ENCODE assay signal across 9 mouse cellular contexts in the genomic region with DNA sequence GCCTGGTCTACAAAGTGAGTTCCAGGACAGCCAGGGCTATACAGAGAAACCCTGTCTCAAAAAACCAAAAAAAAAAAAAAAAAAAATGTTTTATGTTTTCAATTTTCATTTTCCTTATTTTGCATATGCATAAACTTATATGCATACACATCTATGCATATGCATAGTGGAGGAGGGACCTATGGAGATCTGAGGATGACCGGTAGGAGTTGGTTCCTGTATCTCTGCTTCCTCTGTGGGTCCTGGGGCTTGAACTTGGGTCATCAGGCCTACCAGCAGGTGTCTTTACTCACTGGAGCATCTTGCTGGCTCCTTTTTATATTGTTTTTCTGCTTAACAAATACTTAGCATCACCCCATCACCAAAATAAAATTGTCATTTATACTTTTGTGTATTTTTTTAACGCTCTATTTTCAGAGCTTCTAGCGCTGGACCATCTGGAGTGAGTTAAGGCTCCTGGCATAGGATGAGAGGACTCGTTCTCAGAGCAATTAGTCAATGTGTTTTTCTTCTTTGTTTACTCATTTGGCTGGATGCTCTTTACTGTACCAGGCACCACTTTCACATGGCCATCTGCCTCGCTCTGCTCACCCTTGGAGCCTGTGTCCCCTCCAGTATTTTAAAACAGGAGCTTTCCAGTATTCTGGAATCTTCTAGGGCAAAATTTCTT.
DNase-seq lines count a peak whose midpoint lies in the region; ATAC-seq and TF ChIP-seq lines count a peak whose summit lies in the region.
"Had no signal": no experiment of that assay in that cellular context is flagged by ENCODE, and none has a peak within 500 bp of the region (broad histone marks: within the 10 kb centered on the region; RNA-seq: fewer than 3 reads in every experiment).

No protein-coding gene starts in this region.

- H3K36me3 ChIP-seq in kidney, embryonic 16.5 days (ENCODE audit: insufficient read depth, low read length) = no peaks in the 10 kb centered on the region

- no peaks in the 10 kb centered on the region for H3K27me3 ChIP-seq in kidney, embryonic 16.5 days (ENCODE audit: insufficient read depth, low read length)
- H3K27me3 ChIP-seq: megakaryocyte, embryonic 14.5 days had no signal

- H3K4me1 ChIP-seq in kidney, embryonic 16.5 days (ENCODE audit: insufficient read depth, low read length) = 0 out of 2 replicates have a peak, but pooled peaks cover 3% of the 10 kb centered on the region

- H3K27ac ChIP-seq in kidney, embryonic 16.5 days (ENCODE audit: low read length) = no peak overlapping the region
- peak overlapping the region; percentile 28; the same call in 1 of the 2 replicates for H3K27ac ChIP-seq in left cerebral cortex, adult 2 months

- ATAC-seq in kidney, embryonic 16.5 days (ENCODE audit: low FRiP score, low TSS enrichment) = peak; percentile 65; the same call in 1 of the 2 replicates
- ATAC-seq in megakaryocyte progenitor cell, adult 5-6 weeks (replicated peaks; ENCODE audit: poor library complexity) = no peak

- intact Hi-C loops in left cerebral cortex, adult 2 months (cut with DNase I) = no loop called here
- intact Hi-C loops in heart, postnatal 10 days (cut with DNase I) = no loop called here

- H3K9ac ChIP-seq in kidney, embryonic 16.5 days (replicated peaks; ENCODE audit: low read length) = no peak overlapping the region

- H3K9me3 ChIP-seq in kidney, embryonic 16.5 days (ENCODE audit: low read length) = no peaks in the 10 kb centered on the region
- H3K9me3 ChIP-seq: megakaryocyte, embryonic 14.5 days had no signal

- H3K4me2 ChIP-seq in kidney, embryonic 16.5 days (replicated peaks; ENCODE audit: low read depth, low read length) = no peak overlapping the region

- WGBS in kidney, embryonic 16.5 days = 52% methylated on average over 5 of the region's 5 CpGs

- no peak; the same call in 1 of the 2 replicates for TF ChIP-seq CTCF in left cerebral cortex, adult 2 months (IDR thresholded peaks at IDR 0.05)

- H3K4me3 ChIP-seq in kidney, embryonic 16.5 days (ENCODE audit: low read length) = no peak overlapping the region
- H3K4me3 ChIP-seq in left cerebral cortex, adult 2 months = no peak overlapping the region
- H3K4me3 ChIP-seq: megakaryocyte, embryonic 14.5 days had no signal

- DNase-seq in kidney, adult 18-20 months = no peak
- peak; percentile 94 for DNase-seq in brain, adult 2 months (ENCODE audit: low read depth, low spot score)
- DNase-seq in cerebellum, adult 9-10 months = peak; percentile 84
- no peak for DNase-seq in left cerebral cortex, adult 2 months (ENCODE audit: extremely low spot score in 1 of 2, low spot score in 2 of 2)
- DNase-seq in spleen, adult 12 weeks (ENCODE audit: low spot score) = no peak
- no peak for DNase-seq in heart, postnatal 10 days

Comparison
In these comparisons a context has a peak if more than half of its experiments do, and no peak if none do; other contexts are left out.
1. DNase-seq: peak in brain, adult 2 months (single experiment) and cerebellum, adult 9-10 months (single experiment); none in kidney, adult 18-20 months (single experiment), left cerebral cortex, adult 2 months (0 of 2), spleen, adult 12 weeks (single experiment) and heart, postnatal 10 days (0 of 2).